Mouse (Mus musculus) cerebellum, adult 9-10 months (tissue): Measurements from ENCODE around the gene Kcna3.

ENCODE experiments used
- DNase-seq: peaks from one replicate; pipeline ENCODE4 v3.0.0; 2022

Gene Kcna3

DNA sequence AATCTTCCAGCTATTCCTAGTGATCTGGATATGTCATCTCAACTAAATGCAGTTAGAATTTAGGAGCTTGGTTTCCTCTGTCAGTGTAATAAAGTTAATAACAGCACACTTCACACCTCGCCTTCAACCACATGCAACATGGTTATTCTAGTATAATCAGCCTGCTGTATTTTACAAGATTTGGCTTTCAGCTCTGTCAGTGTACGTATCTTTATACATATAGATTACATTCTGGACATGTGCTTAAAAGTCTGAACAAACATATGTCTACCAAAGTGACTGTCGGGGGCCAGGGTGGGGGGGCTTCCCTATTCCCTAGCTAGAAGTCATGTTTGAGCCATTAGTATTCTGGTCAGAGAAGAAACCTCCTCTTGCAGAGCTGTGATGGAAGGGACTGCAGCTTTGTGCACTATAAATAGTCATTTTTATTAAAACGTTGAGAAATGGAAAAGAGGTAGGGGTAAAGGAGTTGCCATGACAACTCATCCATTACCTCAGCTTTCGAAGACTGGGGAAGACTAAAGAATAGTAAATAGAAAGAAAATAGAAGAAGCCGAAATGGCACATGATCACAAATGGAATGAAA is 29.6 kb downstream of the Kcna3 start:
- no peak for DNase-seq

DNA sequence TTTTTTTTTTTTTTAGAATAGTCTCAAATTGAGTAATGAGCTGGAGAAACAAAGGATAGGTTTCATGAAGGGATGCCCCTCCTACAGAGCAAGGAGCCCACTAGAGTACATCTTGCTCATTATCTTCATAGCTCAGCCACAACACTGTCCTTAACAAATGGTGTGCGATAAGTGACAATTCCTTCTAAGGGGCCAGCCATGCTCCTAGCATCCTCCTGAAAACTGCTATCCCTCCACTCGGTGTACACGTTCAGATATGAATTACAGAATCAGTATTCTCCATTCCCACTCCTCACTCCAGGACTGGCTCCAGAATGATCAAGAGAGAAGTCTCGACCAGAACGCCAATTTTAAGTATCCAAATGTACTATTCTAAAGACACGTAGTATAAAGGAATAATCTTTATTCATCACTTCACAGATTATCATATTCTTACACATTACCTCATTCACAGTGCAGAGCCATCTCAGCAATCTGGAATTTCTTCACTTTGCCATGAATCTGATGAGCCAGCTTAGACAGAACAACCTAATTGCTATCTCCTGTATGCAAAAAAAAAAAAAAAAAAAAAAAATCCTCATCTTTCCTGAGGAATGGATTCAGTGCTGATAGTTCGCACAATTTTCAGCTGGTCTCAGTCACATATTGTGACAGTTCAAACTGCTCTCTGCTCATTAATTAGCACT is 30.3 kb downstream of the Kcna3 start:
- DNase-seq = no peak

DNA sequence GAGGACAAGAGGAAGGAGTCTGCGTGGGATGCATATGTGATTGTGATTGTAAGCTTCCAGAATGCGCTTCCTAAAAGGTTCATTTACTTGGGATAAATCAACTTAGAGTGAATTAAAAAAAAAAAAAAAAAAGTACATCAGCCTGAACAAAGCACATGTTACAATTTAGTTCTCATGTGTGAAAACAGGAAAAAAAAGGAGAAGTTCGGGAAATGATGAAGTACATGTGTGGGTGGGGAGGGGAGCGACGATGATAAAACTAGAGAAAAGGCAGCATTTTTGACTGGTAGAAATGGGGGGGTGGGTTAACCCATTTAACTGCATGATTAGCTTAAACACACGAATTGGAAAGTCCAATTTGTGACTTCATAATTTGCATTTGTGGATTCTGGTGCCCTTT is 31.3 kb downstream of the Kcna3 start:
- no peak for DNase-seq

DNA sequence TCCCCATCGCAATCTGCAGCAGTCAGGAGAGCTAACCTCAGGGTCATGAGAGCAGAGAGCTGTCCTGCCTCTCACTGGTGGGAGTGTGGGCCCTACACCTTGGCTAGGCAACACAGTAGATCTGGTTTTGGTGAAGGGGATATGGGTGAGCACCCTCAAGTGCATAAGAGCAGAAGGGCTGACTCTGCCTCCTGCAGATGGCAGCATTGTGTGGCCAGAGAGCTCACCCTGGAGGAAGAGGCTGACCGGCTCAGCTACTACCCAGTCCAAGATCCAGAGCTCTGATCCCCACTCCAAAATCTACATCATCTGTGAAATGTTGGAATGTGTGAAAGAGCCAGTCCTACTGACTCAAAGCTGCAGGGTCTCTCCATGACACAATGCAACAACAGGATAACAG is 37.9 kb downstream of the Kcna3 start:
- DNase-seq = no peak

DNA sequence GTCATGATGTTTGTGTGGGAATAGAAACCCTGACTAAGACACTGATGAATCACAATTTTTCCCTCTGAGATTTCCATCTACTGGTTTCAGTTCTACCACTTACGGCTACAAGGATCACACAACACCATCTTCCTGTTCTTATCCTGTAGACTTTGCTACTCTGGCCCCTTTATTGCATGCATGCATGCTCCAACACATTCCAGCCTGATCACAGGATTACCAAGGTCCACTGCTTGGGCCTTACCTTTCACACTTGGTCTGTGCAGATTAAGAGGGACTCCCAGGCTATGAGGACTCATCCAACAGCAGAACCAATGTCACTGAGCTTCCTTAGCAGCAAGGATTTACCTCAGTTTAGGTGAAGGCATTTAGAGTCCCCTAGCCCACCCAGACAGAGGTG is 39.7 kb downstream of the Kcna3 start:
- DNase-seq = no peak

DNA sequence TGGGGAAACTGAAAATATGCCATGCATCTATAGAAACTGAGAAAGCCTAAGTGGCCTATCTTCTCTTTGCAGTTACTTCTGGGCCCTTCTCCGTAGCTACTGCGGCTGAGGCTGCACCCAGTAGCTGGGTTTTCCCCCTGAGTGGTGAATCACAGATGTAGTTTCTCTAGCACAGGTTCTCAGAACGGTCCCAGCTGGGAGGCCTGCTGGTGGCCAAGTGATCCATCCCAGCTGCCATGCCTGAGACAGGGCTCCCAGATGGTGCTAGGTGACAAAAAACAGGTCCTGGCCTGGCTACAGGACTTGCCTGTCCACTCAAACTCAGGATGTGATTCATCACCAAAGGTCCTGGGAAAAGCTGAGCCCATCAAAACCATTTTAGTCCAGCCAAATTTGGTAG is 40.7 kb downstream of the Kcna3 start:
- no peak for DNase-seq

DNA sequence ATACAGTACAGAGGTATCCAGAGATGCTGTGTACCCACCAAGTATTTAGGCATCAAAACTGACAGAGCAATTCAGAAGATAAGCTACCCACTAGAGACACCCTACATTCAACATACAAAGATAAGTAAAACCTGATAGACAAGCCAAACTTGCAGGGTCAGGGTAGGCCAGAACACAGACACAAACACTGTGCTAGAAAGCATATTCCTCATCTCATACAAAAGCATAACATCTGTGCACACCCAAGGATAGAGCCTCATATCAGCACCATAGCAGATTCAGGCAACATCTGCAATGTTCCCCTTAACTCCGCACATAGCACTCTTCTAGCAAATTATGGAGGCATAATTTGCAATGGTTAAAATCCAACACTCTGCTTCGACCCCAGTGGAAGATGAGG is 41.1 kb downstream of the Kcna3 start:
- DNase-seq = no peak

DNA sequence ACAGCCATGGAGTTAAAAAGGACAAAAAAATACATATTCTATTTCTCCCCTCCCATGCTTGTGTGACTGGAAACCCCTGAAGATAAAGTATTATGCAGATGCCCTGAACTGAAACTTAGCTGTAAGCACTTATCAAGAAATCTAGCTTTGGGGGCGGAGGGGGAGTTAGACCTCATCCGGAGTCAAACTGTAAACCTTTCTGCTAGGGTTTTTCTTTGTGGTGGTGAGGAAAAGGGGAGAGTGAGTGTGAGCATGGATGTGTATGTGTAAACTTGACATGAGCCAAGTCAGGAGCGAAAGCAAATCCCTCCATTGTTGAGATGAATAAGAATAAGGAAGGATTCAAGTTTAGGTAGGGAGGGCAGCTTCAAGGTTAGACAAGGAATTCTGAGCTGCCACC is 44.8 kb downstream of the Kcna3 start:
- DNase-seq = no peak

DNA sequence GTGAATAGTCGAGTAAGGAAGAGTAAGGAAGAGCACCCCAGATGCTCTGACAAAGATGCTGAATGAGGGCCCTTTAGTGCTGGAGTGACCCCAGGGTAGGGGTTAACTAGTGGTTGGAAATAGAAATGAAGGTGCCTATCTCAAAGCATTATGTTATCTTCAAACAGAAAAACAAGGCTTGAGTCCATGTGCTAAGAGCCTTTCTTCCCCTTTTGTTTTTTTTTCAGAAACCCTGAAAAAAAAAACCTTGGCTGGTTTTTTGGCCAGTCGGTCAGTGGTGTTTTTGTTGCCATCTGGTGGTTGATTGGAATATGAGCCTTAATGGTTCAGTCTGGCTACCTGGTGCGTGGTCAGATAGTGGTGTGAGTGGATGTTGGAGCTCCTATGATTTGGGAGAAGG is 45.3 kb downstream of the Kcna3 start:
- peak; percentile 67 for DNase-seq

DNA sequence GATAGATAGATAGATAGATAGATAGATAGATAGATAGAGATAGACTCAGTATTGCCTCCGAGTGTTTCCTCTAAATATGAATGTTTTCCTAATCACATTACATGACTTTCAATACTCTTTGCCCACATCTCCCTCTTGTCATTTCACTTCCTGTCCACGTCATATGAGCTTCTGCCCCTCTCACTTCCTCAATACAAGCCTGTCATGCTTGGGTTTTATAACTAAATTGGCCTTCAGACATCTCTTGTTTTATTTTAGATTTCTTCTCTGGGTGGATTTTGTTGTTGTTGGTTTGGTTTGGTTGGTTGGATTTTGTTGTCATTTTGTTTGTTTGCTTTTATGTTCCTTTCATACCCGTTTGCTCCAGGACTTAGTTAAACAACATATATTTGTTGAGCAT is 48.6 kb downstream of the Kcna3 start:
- DNase-seq = no peak

DNA sequence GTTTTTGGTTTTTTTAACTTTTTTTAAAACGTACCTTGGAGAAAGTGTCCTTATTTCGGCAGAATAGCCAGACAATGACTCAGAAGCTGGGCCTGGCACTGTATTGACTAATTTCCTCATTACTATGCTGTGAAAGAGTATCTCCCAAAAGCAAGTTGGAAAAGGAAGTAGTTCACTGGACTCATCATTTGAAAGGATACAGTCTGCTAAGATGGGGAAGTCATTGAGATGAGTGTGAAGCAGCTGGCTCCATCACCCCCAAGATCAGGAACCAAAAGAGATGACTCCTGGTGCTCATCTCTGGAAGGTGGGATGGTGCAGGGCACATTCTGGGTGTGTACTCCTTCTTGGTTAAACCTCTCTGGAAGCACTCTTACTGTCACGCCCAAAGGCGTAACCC is 51.4 kb downstream of the Kcna3 start:
- no peak for DNase-seq
